Mouse (Mus musculus): ENCODE data around the gene Vcp. TPM values are rescaled to one million over a fixed set of nuclear protein-coding genes. Genes with fewer than 3 reads are reported as not detected.

Vcp gene
- polyA plus RNA-seq, 1 experiment from 2014 or later = 640 TPM

Other genes starting within 250 kb of the Vcp start
- 0.36 TPM in 1 of 2 replicates, not detected in the other for gene Ccl19, start 243.9 kb downstream of the Vcp start, polyA plus RNA-seq (2016; fragmentation: Nextera tagmentation; extraction: Ambion mirVana)
- 0.95 and 0.99 TPM in 2 replicates for gene Ccl21a, start 226.5 kb downstream of the Vcp start, polyA plus RNA-seq (2016; fragmentation: Nextera tagmentation; extraction: Ambion mirVana)
- gene Fam205a1, start 146.6 kb downstream of the Vcp start, polyA plus RNA-seq (2016; fragmentation: Nextera tagmentation; extraction: Ambion mirVana) = 0.05 and 0.14 TPM in 2 replicates
- 0.80 and 0.82 TPM in 2 replicates for gene Gm12394, start 143.7 kb downstream of the Vcp start, polyA plus RNA-seq (2016; fragmentation: Nextera tagmentation; extraction: Ambion mirVana)
- gene Fam205c, start 126.3 kb downstream of the Vcp start, polyA plus RNA-seq (2016; fragmentation: Nextera tagmentation; extraction: Ambion mirVana) = 2.5 and 2.6 TPM in 2 replicates
- 10.9 and 11.4 TPM in 2 replicates for gene Phf24, start 83.8 kb downstream of the Vcp start, polyA plus RNA-seq (2016; fragmentation: Nextera tagmentation; extraction: Ambion mirVana)
- 29.0 and 33.6 TPM in 2 replicates for gene Dnajb5, start 50.7 kb downstream of the Vcp start, polyA plus RNA-seq (2016; fragmentation: Nextera tagmentation; extraction: Ambion mirVana)
- 0.46 and 0.93 TPM in 2 replicates for gene 1700022I11Rik, start 30.9 kb downstream of the Vcp start, polyA plus RNA-seq (2016; fragmentation: Nextera tagmentation; extraction: Ambion mirVana)
- gene Fancg, start 10.0 kb upstream of the Vcp start, polyA plus RNA-seq (2016; fragmentation: Nextera tagmentation; extraction: Ambion mirVana) = 17.4 and 20.9 TPM in 2 replicates
- 24.5 and 25.2 TPM in 2 replicates for gene Pigo, start 25.3 kb upstream of the Vcp start, polyA plus RNA-seq (2016; fragmentation: Nextera tagmentation; extraction: Ambion mirVana)
- 251 and 257 TPM in 2 replicates for gene Stoml2, start 31.2 kb upstream of the Vcp start, polyA plus RNA-seq (2016; fragmentation: Nextera tagmentation; extraction: Ambion mirVana)
- gene Fam214b, start 45.7 kb upstream of the Vcp start, polyA plus RNA-seq (2016; fragmentation: Nextera tagmentation; extraction: Ambion mirVana) = 33.8 and 36.2 TPM in 2 replicates
- gene Unc13b, start 58.4 kb upstream of the Vcp start, polyA plus RNA-seq (2016; fragmentation: Nextera tagmentation; extraction: Ambion mirVana) = 19.1 and 22.4 TPM in 2 replicates